Mouse (Mus musculus) lung, postnatal 0 days (tissue): Measurements from ENCODE around the gene Pla2g6. TPM values are rescaled to one million over a fixed set of nuclear protein-coding genes. Genes with fewer than 3 reads are reported as not detected.

Experiments
- ATAC-seq: fragments of 200-750 bp; cut with Nextera tagmentation; 2 replicates; pipeline ENCODE4 v1.8.0; 2017; ENCODE audit warnings: moderate library complexity
- DNase-seq: peaks from one replicate; pipeline ENCODE4 v3.0.0-alpha.2; 2016; ENCODE audit warnings: low spot score
- H3K27ac ChIP-seq: fragments of 300-500 bp; sonication (generic); 2 replicates; pipeline ENCODE4 v1.5.1; 2014; ENCODE audit warnings: antibody characterized with exemption, mild to moderate bottlenecking, low read length, mixed read lengths
- H3K27me3 ChIP-seq: fragments of 300-500 bp; sonication (generic); replicated peaks from 2 replicates; pipeline ENCODE4 v1.6.1; 2014; ENCODE audit warnings: low read length, mixed read lengths; ENCODE audit not compliant: insufficient read depth
- H3K36me3 ChIP-seq: fragments of 300-500 bp; sonication (generic); 2 replicates; pipeline ENCODE4 v1.6.1; 2014; ENCODE audit warnings: low read length, mixed read lengths; ENCODE audit not compliant: insufficient read depth
- H3K4me1 ChIP-seq: fragments of 300-500 bp; sonication (generic); 2 replicates; pipeline ENCODE4 v1.6.1; 2014; ENCODE audit warnings: antibody characterized with exemption, low read depth, low read length, mixed read lengths; ENCODE audit not compliant: insufficient read depth
- H3K4me2 ChIP-seq: fragments of 300-500 bp; sonication (generic); replicated peaks from 2 replicates; pipeline ENCODE4 v1.6.1; 2014; ENCODE audit warnings: low read depth, mild to moderate bottlenecking, low read length, moderate library complexity, mixed read lengths
- H3K4me3 ChIP-seq: fragments of 300-500 bp; sonication (generic); 2 replicates; pipeline ENCODE4 v1.5.1; 2014; ENCODE audit warnings: low read depth, low read length
- H3K9ac ChIP-seq: fragments of 300-500 bp; sonication (generic); replicated peaks from 2 replicates; pipeline ENCODE4 v1.6.1; 2014; ENCODE audit warnings: low read depth, mild to moderate bottlenecking
- H3K9me3 ChIP-seq: fragments of 300-500 bp; sonication (generic); 2 replicates; pipeline ENCODE4 v1.6.1; 2016; ENCODE audit warnings: low read length, mixed read lengths
- CTCF ChIP-seq: IDR thresholded peaks from 2 replicates; pipeline ENCODE4 v1.5.1; 2016; ENCODE audit warnings: antibody characterized with exemption, mild to moderate bottlenecking
- EP300 ChIP-seq: IDR thresholded peaks from 2 replicates; pipeline ENCODE4 v1.6.1; 2016; ENCODE audit warnings: antibody characterized with exemption, mild to moderate bottlenecking, control low read depth
- WGBS: fragments of 180-500 bp; shearing (Covaris S2); extraction: QIAGEN DNeasy Blood & Tissue Kit; methylation state at CpG from one replicate; pipeline ENCODE4 v1.1.7; 2014; 5-methylcytosine and 5-hydroxymethylcytosine counted together
- polyA plus RNA-seq: library from polyadenylated mRNA; unstranded; fragments of >200 nt; fragmentation: Nextera tagmentation; extraction: Ambion mirVana; gene quantifications from 2 replicates; pipeline ENCODE4 v1.2.1, GENCODE M21; 2015

The Pla2g6 gene
- polyA plus RNA-seq, 1 experiment from 2014 or later: 11.8 TPM

DNA sequence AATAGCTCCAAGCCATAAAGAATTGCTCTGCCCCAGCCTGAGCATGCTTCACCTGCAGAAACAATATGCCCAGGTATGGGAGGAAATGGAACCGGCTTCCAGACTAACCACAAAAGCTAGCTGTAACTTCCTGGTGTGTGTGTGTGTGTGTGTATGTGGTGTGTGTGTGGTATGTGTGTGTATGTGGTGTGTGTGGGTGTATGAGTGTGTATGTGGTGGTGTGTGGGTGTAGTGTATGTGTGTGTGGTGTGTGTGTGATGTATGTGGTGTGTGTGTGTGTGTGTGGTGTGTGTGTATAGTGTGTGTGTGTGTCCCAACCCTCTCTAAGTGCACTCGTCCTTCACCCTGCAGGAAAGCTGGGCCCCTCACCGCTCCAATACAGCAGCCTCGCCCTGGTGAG lies 62.8 kb downstream of the Pla2g6 start:
- H3K27ac ChIP-seq: no peak overlapping the region
- 46% methylated on average over 4 of the region's 4 CpGs for WGBS
- H3K4me1 ChIP-seq: peaks cover 4% of the 10 kb centered on the region; the same call in 1 of the 2 replicates
- DNase-seq (no peak), ATAC-seq (no peak)
- TF ChIP-seq CTCF: no peak
- no peak for TF ChIP-seq EP300
- no peak overlapping the region for H3K4me2 ChIP-seq
- peaks cover 24% of the 10 kb centered on the region for H3K27me3 ChIP-seq
- H3K9ac ChIP-seq: no peak overlapping the region
- no peaks in the 10 kb centered on the region for H3K9me3 ChIP-seq
- H3K4me3 ChIP-seq: no peak overlapping the region
- no peaks in the 10 kb centered on the region for H3K36me3 ChIP-seq

DNA sequence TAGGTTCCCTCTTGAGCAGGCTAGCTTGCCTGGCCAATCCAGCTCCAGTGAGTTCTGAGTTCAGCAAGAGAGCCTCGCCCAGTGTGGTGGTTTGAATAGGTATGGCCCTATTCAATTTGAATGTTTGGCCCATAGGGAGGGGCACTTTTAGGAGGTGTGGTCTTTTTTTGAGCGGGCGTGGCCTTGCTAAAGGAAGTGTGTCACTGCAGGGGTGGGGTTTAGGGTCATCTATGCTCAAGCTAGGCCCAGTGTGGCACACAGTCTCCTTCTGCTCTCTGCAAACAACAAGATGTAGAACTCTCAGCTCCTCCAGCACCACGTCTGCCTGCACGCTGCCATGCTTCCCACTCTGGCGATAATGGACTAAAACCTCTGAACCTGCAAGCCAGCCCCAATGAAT lies 64.5 kb downstream of the Pla2g6 start:
- peaks cover 30% of the 10 kb centered on the region for H3K27me3 ChIP-seq

DNA sequence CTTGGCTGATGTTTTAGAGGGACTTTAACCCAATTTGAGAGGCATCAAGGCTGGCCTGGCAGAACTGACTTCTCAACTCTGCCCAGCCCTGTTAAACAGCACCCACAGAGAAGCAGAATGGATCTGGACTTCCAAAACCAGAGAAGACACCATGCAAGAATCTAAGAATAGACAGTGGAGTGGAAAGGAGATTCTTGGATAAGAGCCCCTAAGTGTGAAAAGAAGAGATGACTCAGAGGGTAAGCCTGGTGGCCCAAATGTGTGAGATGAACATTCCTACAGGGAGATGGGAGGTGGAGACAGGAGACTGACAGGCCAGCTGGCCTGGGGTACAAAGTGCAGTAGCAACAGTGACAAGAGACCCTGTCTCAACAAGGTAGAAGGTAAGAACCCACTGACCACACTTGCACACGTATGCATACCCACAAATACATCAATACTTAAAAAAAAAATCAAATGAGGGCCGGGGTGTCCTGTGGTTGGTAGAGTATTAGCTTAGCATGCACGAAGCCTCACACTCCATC lies 65.3 kb downstream of the Pla2g6 start:
- Histone ChIP-seq H3K36me3 (no peaks in the 10 kb centered on the region), H3K9me3 (no peaks in the 10 kb centered on the region), H3K27ac (no peak overlapping the region), H3K4me3 (no peak overlapping the region), H3K4me2 (no peak overlapping the region), H3K4me1 (peaks cover 4% of the 10 kb centered on the region; the same call in 1 of the 2 replicates), H3K27me3 (peaks cover 30% of the 10 kb centered on the region), H3K9ac (no peak overlapping the region)
- no peak for TF ChIP-seq CTCF
- no peak for TF ChIP-seq EP300
- no peak for DNase-seq
- ATAC-seq: no peak
- WGBS: 91% methylated on average over 3 of the region's 3 CpGs

More for the DNA sequence above, 64.5 kb downstream of the Pla2g6 start:
- peaks cover 4% of the 10 kb centered on the region; the same call in 1 of the 2 replicates for H3K4me1 ChIP-seq
- ATAC-seq (no peak), DNase-seq (no peak)
- no peak overlapping the region for H3K27ac ChIP-seq
- H3K9me3 ChIP-seq: no peaks in the 10 kb centered on the region
- H3K36me3 ChIP-seq: no peaks in the 10 kb centered on the region
- no peak for TF ChIP-seq EP300
- no peak for TF ChIP-seq CTCF
- WGBS: 89% methylated on average over 6 of the region's 6 CpGs
- H3K9ac ChIP-seq: no peak overlapping the region
- no peak overlapping the region for H3K4me2 ChIP-seq
- no peak overlapping the region for H3K4me3 ChIP-seq

DNA sequence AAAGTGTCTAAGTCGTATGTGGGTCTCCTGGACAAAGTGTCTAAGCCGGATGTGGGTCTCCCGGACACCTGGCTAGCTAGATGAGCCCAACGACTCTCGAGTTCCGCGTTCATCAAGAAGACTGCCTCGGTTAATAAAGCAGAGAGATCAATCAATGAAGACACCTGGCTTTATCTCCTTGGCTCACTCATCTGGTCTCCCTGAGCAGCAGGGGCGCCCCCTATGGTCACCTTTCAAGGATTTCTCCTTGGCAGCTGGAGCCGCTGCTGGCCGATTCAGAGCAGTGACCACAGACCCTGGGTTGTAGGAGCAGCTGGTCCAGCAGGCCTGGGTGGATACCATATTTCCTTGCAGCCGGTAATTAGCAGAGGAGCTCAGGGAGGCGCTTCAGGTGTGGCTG lies 65.8 kb downstream of the Pla2g6 start:
- DNase-seq (no peak), ATAC-seq (no peak)
- Histone ChIP-seq H3K27me3 (peaks cover 30% of the 10 kb centered on the region), H3K9me3 (no peaks in the 10 kb centered on the region), H3K4me1 (peaks cover 4% of the 10 kb centered on the region; the same call in 1 of the 2 replicates), H3K27ac (no peak overlapping the region), H3K36me3 (no peaks in the 10 kb centered on the region), H3K9ac (no peak overlapping the region), H3K4me3 (no peak overlapping the region), H3K4me2 (no peak overlapping the region)
- TF ChIP-seq EP300 (no peak), CTCF (peak; percentile 58)
- WGBS: 17% methylated on average over 13 of the region's 13 CpGs

DNA sequence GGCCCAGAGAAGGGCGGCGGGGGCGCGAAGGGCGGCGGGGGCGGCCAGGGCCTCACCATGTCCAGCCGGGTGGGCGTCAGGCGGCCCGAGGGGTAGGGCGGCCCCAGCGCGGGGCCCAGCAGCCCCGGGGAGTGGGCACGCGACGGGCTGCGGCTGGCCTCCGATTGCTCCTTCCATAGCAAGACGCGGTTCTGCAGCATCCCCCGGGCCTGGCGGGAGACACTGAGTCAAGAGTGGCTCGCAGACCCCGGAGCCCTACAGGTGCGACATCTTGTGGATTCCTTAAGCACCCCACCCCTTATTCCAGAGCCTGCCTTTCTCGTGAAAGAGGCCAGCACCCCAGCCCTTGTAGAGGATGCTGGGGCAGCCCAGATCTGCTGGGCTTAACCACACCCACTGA lies 66.4 kb downstream of the Pla2g6 start:
- Histone ChIP-seq H3K36me3 (no peaks in the 10 kb centered on the region), H3K4me3 (peak overlapping the region; percentile 38), H3K9me3 (no peaks in the 10 kb centered on the region), H3K27me3 (peaks cover 30% of the 10 kb centered on the region), H3K27ac (no peak overlapping the region), H3K9ac (peak overlapping the region; percentile 8; the same call in 1 of the 2 replicates), H3K4me2 (peak overlapping the region; percentile 91), H3K4me1 (peaks cover 4% of the 10 kb centered on the region; the same call in 1 of the 2 replicates)
- WGBS: 0% methylated on average over 15 of the region's 28 CpGs
- TF ChIP-seq CTCF: no peak
- TF ChIP-seq EP300: no peak
- DNase-seq (no peak), ATAC-seq (peak; percentile 29; the same call in 1 of the 2 replicates)

DNA sequence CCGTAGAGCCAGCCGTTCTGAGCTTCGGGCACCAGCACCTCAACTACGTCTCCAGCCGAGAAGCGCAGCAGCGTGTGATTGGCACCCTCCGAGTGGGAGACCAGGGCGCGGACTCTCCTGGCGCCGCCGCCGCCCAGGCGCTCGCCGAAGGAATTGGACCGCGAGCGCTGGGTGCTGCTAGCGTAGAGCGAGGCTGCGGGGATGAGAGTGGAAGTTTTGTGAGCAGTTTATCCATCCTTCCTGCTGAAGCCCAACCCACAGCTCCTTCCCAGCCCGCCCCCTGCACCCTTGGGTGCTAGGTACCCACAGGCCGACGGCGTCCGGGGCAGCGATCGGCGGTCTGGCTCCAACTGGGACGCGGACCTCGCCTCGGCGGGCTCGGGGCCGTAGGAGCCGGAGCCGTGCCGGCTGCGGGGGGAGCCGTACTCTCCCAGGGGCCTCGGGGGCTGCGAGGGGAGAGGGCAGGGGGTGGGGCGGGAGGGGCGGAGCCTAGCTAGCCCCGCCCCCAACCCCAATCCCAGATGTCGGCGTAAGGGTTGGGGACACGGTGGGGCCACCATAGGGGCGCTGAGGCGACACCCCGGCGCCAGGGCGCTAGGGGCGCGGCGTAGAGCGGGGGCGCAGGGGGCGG lies 67.0 kb downstream of the Pla2g6 start:
- Histone ChIP-seq H3K4me2 (peak overlapping the region; percentile 91), H3K9ac (peak overlapping the region; percentile 8; the same call in 1 of the 2 replicates), H3K9me3 (no peaks in the 10 kb centered on the region), H3K36me3 (no peaks in the 10 kb centered on the region), H3K4me3 (peak overlapping the region; percentile 38), H3K27ac (no peak overlapping the region), H3K4me1 (peaks cover 4% of the 10 kb centered on the region; the same call in 1 of the 2 replicates), H3K27me3 (peaks cover 30% of the 10 kb centered on the region)
- peak; percentile 49 for DNase-seq
- TF ChIP-seq EP300: no peak
- no peak for TF ChIP-seq CTCF
- ATAC-seq: peak; percentile 70
- WGBS: 1% methylated on average over 30 of the region's 62 CpGs
